Mouse (Mus musculus): Measurements from ENCODE around the gene Upk2.

Upk2 gene

DNA sequence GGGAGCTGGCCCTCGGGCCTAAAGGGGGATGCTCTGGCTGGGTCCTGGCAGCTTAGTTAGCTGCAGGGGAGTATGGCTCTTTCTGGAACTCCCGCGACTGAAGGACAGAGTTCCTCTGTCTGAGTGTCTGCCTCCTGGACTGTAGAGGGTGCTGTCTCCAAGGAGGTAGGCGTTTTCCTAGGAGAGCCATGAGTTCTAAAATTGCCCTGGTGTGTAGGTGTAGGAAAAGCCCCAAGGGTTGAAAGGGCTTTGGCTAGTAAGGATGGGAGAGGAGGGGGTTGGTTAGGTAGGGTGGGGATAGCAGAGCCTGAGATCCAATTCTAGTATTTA, at the start of gene Upk2:
Gene Upk2 (minus strand): TSS at position 86 of the 330 bp plus-strand sequence.
- in situ Hi-C loops (cut with MboI; ENCODE audit: low sequenced_read_pairs): loop anchor here (10.0 kb wide), 1 partner anchor 50 kb away; no protein-coding TSS in a partner anchor

DNA sequence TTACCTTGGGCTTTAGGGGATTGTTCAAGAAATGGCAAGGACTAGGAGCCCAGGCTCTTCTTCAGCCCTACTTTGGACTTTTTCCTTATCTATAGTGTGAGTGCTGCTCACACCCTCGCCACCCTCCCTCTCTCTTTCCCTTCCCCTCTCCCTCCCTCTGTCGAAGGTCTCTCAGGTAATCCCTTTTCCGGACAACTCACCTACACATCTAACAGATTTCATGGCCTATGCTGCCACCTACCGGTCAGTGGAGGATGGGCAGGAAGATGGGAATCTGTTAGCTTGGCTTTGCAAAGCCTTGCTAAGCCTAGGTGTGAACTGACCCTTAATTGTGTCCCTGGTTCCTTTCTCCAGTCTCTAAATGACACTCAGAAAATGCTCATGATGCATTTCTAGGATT, 47.2 kb upstream of the Upk2 start:
- in situ Hi-C loops (cut with MboI; ENCODE audit: low sequenced_read_pairs): loop anchor here (10.0 kb wide), 1 partner anchor 47 kb away; the partner anchor contains the start of gene Upk2

DNA sequence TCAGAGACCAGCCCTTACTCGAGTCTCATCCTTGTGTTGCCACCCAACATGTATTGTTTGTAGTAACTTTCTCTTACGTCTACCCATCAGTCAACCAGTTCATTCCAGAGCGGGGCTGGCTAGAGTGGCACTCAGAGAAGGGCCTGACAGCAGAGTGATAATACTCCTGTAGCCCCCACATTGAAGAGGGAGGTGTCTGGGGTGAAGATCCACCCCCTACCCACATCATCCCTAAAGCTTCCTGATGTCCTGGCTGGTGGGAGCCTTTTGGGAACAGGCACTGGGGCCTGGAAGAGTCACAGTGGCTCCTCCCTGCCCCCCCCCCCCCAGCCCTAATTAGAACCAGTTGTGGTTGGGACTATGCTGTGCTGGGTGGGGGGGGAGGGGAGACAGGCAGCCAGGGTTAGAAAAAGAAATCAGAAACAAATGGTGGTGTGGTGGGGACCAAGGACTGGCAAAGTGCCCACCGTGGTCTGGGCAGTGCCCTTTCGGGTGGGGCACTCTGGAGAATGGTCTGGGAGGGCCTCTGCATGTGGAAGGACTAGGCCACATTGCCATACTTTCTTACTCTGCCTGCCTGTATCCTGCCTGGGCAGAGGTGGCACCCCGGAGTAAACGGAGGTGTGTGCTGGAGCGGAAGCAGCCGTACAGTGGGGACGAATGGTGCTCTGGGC, 46.6 kb upstream of the Upk2 start:
- in situ Hi-C loops (cut with MboI; ENCODE audit: low sequenced_read_pairs): loop anchor here (10.0 kb wide), 1 partner anchor 47 kb away; the partner anchor contains the start of gene Upk2

- in situ Hi-C loops (cut with MboI; ENCODE audit: low sequenced_read_pairs): loop anchor here (10.0 kb wide), 1 partner anchor 46 kb away; the partner anchor contains the start of gene Upk2
These were observed 45.9 kb upstream of the Upk2 start for GRCm38 (mm10) chr9:44500638-44501175.

DNA sequence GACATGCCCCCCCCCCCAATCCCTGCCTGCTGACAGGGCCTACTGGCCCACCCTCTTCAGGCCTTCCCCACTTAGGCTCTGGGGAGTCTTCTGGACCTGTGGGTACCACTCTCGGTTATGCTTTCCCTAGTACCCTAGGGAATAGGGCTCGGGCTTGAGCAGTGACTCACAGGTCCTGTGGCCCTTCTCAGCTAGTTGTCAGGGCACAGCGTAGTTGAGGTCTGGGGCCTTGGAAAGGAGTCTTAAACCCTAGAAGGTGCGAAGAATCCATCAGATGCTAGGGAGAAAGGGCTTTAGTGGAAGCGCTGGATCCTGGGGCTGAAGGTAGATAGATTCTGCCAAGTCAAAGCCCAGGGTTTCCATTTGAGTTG, 45.4 kb upstream of the Upk2 start:
- in situ Hi-C loops (cut with MboI; ENCODE audit: low sequenced_read_pairs): loop anchor here (10.0 kb wide), 1 partner anchor 45 kb away; the partner anchor contains the start of gene Upk2

DNA sequence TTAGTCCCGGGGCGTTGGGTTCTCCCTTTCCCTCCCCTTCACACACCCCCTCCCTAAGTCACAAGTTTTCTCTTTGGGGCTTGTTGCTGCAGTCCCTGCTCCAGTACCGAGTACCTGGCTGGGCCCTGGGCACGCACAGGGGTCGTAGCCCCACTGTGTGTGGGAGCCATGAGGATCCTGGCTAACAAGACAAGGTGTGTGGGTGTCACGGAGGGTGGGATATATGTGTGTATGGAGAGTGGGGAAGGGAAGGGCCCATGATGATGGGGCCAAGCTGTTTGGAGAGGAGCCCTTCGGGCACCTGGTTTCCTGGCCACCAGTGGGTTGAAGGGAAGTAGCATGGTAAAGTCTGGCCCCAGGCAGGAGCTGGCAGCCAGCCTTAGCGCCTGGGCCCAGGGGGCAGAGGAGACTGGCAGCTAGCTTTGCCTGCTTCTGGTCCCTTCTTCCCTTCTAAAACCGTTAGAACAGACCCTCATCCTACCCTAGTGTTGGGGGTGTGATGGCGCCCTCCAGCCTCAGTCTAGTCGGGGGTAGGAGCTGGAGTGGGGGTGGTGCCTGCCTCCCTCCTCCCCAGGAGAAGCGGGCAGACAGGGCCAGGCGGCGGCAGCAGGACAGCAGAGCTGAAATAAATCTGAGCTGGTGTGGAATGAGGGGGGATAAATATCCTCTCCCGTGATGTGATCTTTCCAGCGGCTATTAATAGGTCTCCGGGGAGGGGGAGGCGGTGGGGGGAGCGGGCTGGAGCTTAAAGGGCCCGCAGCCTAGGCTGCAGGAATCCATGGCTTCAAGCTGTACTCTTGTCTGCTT, 44.8 kb upstream of the Upk2 start:
- in situ Hi-C loops (cut with MboI; ENCODE audit: low sequenced_read_pairs): loop anchor here (10.0 kb wide), 1 partner anchor 45 kb away; the partner anchor contains the start of gene Upk2

GRCm38 (mm10) chr9:44498421-44499355, 43.9 kb upstream of the Upk2 start:
- in situ Hi-C loops (cut with MboI; ENCODE audit: low sequenced_read_pairs): no loop called here

GRCm38 (mm10) chr9:44497624-44498377, 43.0 kb upstream of the Upk2 start:
- in situ Hi-C loops (cut with MboI; ENCODE audit: low sequenced_read_pairs): no loop called here

GRCm38 (mm10) chr9:44496803-44497461, 42.2 kb upstream of the Upk2 start:
- in situ Hi-C loops (cut with MboI; ENCODE audit: low sequenced_read_pairs): no loop called here

DNA sequence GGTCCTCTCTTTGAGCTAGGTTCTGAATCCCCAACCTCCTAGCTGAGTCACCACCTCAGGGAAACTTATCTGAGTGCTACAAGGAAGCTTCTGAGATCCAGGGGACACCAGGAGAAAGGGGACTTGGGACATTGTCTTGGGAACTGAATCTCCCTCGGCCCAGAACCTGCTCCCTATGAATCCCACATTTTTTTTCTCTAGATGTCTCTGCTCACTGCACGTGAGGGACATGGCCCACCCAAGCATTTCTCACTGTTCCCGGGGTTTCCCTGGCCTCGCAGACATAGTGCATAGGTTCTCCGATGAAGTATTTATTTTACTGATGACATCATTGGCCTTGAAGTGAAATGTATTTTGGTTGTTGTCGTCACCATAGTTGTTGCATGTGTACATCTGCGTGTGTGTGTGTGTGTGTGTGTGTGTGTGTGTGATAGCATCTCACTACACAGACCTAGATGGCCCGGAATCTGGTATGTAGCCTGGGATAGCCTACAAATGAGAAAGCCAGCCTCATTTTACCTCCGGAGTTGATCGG, 41.1 kb upstream of the Upk2 start:
- in situ Hi-C loops (cut with MboI; ENCODE audit: low sequenced_read_pairs): no loop called here

DNA sequence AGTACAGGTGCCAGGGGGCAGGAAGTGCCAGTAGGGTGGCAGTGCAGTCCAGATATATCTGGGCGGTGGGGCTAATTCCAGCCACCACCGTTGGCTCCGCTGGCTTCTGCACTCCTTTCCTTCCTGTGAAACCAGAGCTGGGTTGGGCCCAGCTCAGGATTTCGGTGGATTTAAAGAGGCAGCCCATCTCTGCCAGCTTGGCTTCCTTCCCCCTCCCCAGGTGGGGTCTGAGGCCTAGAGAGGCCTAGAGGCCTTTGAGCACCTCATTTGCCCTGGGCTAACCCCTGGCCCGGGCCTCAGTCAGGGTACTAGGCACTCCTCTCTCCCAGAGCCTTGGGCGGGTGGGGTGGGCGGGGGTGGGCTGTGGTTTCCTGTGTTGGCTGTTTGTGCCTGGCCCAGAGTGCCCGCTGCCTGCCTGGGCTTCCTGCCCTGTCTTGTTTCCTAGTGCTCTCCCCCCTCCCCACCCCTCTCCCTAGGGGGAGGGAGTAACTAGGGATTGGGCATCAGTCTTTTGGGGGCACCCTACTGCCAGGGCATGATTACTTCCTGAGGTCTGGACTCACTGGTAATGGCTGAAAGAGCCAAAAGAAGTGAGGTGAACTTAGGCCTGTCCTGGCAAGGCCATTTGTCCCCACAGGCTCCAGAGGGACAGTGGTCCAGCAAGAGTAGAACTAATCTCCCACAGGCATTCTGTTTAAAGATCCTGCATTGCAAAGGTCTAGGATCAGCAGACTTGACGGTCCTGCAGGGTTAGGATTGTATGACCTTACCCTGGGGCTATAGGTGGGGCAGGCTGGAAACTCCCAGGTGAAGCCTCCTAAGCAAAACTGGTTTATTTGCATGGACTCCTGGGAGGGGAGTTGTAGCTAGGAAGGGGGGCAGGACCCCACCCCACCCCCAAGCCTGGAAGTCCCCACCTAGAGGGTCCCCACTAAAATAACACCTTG, 40.4 kb upstream of the Upk2 start:
- in situ Hi-C loops (cut with MboI; ENCODE audit: low sequenced_read_pairs): no loop called here

- in situ Hi-C loops (cut with MboI; ENCODE audit: low sequenced_read_pairs): no loop called here
These were observed 39.6 kb upstream of the Upk2 start for GRCm38 (mm10) chr9:44494261-44494862.

- in situ Hi-C loops (cut with MboI; ENCODE audit: low sequenced_read_pairs): no loop called here
These were observed 38.1 kb upstream of the Upk2 start for GRCm38 (mm10) chr9:44492631-44493461.

GRCm38 (mm10) chr9:44491351-44491750, 36.6 kb upstream of the Upk2 start:
- in situ Hi-C loops (cut with MboI; ENCODE audit: low sequenced_read_pairs): no loop called here

- in situ Hi-C loops (cut with MboI; ENCODE audit: low sequenced_read_pairs): no loop called here
These were observed 35.6 kb upstream of the Upk2 start for GRCm38 (mm10) chr9:44490086-44490967.

- in situ Hi-C loops (cut with MboI; ENCODE audit: low sequenced_read_pairs): no loop called here
These were observed 34.9 kb upstream of the Upk2 start for GRCm38 (mm10) chr9:44489651-44490085.
